Mouse (Mus musculus) testis, adult 2 months (tissue): Measurements from ENCODE around the gene Zmiz1. TPM values are rescaled to one million over a fixed set of nuclear protein-coding genes. Genes with fewer than 3 reads are reported as not detected.

ENCODE experiments used
- H3K27ac ChIP-seq: fragments of 200-500 bp; 2 replicates; pipeline ENCODE4 v1.5.1; 2012; ENCODE audit warnings: low read depth, low read length; ENCODE audit not compliant: control insufficient read depth, insufficient read depth
- H3K27me3 ChIP-seq: fragments of 200-500 bp; 2 replicates; pipeline ENCODE4 v1.6.1; 2012; ENCODE audit warnings: mild to moderate bottlenecking, low read length, moderate library complexity; ENCODE audit not compliant: control insufficient read depth, insufficient read depth
- H3K36me3 ChIP-seq: fragments of 200-500 bp; 2 replicates; pipeline ENCODE4 v1.6.1; 2012; ENCODE audit warnings: mild to moderate bottlenecking, low read length; ENCODE audit not compliant: control insufficient read depth, insufficient read depth
- H3K4me1 ChIP-seq: fragments of 200-500 bp; 2 replicates; pipeline ENCODE4 v1.6.1; 2012; ENCODE audit warnings: low read length; ENCODE audit not compliant: control insufficient read depth, insufficient read depth
- H3K4me3 ChIP-seq: fragments of 200-500 bp; 2 replicates; pipeline ENCODE4 v1.5.1; 2012; ENCODE audit warnings: low read depth, mild to moderate bottlenecking, low read length, moderate library complexity, mixed read lengths; ENCODE audit not compliant: control insufficient read depth
- CTCF ChIP-seq: fragments of 200-500 bp; IDR thresholded peaks from 2 replicates; pipeline ENCODE4 v1.5.1; 2012; ENCODE audit warnings: low read depth, mild to moderate bottlenecking, inconsistent platforms, low read length, moderate library complexity; ENCODE audit not compliant: control insufficient read depth, insufficient read depth, insufficient replicate concordance
- POLR2A ChIP-seq: fragments of 200-500 bp; IDR thresholded peaks from 2 replicates; pipeline ENCODE4 v1.6.1; 2012; ENCODE audit warnings: low read depth, mild to moderate bottlenecking, inconsistent platforms, low read length, moderate library complexity; ENCODE audit not compliant: control insufficient read depth
- polyA plus RNA-seq: library from polyadenylated mRNA; depleted of rRNA; stranded (reverse); fragments of >200 nt; gene quantifications from 2 replicates; pipeline ENCODE4 v1.2.3, GENCODE M21; 2012

The Zmiz1 gene
- polyA plus RNA-seq, 1 experiment = 9.1 TPM

DNA sequence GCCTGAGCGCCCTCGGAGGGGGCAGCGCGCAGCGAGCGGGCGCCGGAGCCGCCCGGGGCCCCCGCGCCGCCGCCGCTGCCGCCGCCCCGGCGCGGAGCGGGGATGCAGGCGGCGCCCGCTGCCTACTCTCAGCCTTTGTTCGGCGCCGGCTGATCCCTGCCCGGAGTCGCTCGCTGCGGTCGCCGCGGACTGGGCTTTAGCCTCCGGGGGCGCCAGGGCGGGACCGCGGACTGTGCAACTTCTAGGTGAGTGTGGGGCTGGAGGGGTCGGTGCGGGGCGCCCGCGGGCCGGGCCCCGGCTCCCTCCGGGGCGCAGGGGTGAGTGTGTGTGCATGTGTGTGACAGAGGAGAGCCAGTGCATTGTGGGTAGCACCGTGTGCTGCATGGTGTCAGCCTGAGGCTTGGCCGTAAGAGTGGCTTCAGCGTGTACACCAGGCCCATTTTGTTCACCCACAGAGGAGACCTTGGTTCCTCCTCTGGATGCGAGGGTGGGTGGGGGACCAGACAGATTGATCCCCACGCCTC lies 149.0 kb downstream of the Zmiz1 start:
- no peaks in the 10 kb centered on the region for H3K27me3 ChIP-seq
- TF ChIP-seq CTCF (no peak), POLR2A (no peak)
- peak overlapping the region; percentile 75 for H3K4me3 ChIP-seq
- peaks cover 14% of the 10 kb centered on the region for H3K4me1 ChIP-seq
- no peak overlapping the region for H3K27ac ChIP-seq
- no peaks in the 10 kb centered on the region for H3K36me3 ChIP-seq

DNA sequence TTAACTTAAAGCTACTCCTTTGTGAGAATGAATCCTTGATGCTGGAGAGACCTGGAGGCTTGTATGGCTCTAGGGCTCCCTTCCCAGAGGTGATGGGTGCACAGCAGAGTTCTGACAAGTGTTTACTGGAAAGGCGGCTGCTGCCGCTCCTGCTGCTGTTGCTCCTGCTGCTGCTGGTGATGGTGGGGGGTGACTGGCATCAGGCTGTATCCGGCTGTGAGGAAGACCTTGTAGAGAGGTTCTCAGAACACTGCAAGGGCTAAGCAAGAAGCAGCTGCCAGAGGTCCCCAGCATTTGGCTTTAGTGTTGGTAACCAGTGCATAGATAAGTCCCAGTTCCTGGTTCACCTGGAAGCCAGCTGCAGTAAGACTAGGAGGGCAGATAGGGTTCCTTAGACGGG lies 149.6 kb downstream of the Zmiz1 start:
- Histone ChIP-seq H3K4me3 (no peak overlapping the region), H3K4me1 (peaks cover 14% of the 10 kb centered on the region), H3K27me3 (no peaks in the 10 kb centered on the region), H3K27ac (no peak overlapping the region), H3K36me3 (no peaks in the 10 kb centered on the region)
- TF ChIP-seq CTCF (no peak), POLR2A (no peak)

DNA sequence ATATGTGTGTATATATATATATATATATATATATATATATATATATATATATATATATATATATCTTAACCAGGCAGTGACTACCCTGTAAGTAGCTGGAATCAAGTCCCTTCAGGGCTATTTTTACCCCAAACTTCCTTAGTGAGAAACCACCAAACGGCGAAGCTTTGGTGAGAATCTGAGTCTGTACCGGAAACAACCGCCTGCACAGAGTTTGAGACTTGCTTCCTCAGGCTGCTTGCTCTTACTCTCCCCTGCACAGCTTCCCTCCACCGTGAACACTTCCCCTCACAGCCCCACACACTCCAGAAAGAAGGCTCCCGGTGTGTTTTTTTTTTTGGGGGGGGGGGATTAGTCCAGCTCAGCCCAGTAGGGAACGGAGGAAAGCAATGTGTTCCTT lies 150.4 kb downstream of the Zmiz1 start:
- peaks cover 14% of the 10 kb centered on the region for H3K4me1 ChIP-seq
- TF ChIP-seq POLR2A = no peak
- TF ChIP-seq CTCF = no peak
- H3K4me3 ChIP-seq = no peak overlapping the region
- H3K27me3 ChIP-seq = no peaks in the 10 kb centered on the region
- no peak overlapping the region for H3K27ac ChIP-seq
- no peaks in the 10 kb centered on the region for H3K36me3 ChIP-seq

DNA sequence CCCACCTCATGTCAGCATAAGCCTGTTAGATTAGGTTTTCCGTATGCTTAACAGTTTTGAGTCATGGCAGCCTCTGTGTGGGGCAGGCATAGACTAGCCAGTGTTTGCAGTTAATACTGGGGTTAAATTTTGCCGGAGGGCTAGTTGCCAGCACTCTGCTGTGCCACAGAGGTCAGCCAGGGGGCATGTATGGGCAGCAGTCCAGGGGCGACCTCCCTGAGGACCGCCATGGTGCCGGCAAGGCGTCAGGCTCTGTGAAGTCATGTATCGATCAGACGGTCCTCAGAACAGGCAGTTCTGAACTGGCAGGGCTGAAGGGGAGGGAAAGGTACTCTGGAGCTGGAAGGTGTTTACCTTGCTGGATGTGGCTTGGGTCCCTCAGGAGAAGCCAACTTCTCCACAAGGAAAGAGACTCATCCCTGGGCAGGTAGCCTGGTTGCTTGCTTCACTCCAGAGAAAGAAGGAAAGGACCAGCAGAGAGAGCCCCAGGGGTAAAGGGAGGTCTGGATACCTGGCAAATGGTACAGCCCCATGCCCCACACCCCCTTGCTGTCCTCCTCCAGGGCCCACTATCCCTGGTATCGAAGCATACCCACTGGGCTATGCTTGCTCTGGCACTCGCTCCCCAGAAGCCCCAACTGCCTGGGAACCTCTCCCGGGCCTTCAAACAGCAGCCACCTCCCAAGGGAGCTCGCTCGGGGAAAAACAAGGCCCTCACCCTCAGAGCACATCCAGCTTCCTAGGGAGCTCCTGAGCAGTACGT lies 151.6 kb downstream of the Zmiz1 start:
- H3K36me3 ChIP-seq = no peaks in the 10 kb centered on the region
- no peak for TF ChIP-seq CTCF
- TF ChIP-seq POLR2A = no peak
- no peak overlapping the region for H3K4me3 ChIP-seq
- H3K4me1 ChIP-seq = peaks cover 14% of the 10 kb centered on the region
- no peaks in the 10 kb centered on the region for H3K27me3 ChIP-seq
- H3K27ac ChIP-seq = no peak overlapping the region

DNA sequence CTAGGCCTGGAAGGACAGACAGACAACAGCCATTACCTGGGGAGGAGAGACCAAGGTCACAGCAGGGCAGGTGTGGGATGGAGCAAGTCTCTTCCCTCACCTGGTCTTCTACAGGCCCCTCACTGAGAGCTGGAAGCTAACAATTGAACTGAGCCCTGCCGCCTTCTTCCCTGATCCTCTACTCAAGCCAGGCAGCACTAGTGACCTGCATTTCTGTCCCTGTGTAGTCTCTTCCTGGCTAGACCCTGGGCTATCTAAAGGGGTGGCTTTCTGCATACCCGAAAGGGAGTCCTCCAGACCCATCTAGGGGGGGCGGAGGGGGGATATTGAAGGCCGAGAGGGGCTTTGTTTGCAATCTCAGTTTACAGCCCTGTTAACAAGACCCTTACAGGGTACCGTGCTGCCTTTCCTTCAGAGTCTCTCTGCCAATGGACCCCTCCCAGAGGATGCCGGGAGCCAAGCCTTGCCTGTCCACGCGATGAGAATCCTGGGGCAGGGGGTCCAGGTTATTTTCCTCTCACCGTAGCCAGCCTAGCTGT lies 152.2 kb downstream of the Zmiz1 start:
- Histone ChIP-seq H3K27me3 (no peaks in the 10 kb centered on the region), H3K27ac (no peak overlapping the region), H3K4me1 (peaks cover 14% of the 10 kb centered on the region), H3K4me3 (no peak overlapping the region), H3K36me3 (no peaks in the 10 kb centered on the region)
- TF ChIP-seq POLR2A (no peak), CTCF (no peak)

DNA sequence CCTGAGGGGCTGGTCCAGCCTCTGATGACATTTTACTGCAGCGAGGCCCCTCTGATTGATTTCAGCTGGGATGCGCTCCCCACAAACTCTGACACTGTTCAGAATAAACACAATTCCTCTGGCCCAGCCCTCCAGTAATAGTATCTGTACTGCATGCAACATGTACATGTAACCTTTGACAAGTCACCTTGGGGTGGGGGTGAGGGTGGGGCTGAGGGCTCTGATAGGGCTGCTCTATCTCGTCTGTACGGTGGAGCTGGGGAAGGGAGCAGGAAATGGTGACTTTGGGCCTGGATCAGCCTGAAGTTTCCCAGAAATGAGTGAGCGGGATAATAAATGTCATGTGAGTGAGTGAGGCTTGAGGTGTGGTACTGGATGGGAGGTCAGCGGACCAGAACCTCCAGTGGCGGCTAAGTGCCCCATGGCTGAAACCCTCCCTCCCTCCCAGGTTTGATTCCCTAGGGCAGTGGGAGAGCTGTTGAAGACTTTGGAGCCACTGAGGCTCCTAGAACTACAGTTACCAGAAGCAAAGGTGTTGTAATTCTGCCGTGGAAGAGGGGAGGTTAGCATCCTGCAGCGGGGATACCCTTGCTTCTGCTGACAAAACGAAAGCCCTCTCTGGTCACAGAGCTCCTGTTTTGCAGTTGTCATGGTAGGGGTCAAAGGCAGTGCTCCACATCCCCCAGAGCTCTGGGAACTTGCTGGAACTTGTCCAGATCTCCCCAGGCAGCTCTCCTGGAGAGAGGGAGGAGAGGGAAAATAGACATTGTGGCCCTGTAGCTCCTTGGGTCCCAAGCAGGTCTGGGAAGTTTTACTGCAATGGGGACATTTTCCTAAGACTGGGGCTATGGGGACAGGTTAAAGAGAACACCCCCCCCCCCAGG lies 153.1 kb downstream of the Zmiz1 start:
- H3K27ac ChIP-seq = no peak overlapping the region
- H3K4me1 ChIP-seq = peaks cover 8% of the 10 kb centered on the region
- no peaks in the 10 kb centered on the region for H3K36me3 ChIP-seq

More for the DNA sequence above, 153.1 kb downstream of the Zmiz1 start:
- Histone ChIP-seq H3K4me3 (no peak overlapping the region), H3K27me3 (no peaks in the 10 kb centered on the region)
- no peak for TF ChIP-seq CTCF
- TF ChIP-seq POLR2A = no peak
